Mouse (Mus musculus): ENCODE measurements around the gene Rtn4r. TPM values are rescaled to one million over a fixed set of nuclear protein-coding genes. Genes with fewer than 3 reads are reported as not detected.

Gene Rtn4r
- 4.3 and 4.9 TPM in 2 replicates for polyA plus RNA-seq (2012; rRNA removed)

DNA sequence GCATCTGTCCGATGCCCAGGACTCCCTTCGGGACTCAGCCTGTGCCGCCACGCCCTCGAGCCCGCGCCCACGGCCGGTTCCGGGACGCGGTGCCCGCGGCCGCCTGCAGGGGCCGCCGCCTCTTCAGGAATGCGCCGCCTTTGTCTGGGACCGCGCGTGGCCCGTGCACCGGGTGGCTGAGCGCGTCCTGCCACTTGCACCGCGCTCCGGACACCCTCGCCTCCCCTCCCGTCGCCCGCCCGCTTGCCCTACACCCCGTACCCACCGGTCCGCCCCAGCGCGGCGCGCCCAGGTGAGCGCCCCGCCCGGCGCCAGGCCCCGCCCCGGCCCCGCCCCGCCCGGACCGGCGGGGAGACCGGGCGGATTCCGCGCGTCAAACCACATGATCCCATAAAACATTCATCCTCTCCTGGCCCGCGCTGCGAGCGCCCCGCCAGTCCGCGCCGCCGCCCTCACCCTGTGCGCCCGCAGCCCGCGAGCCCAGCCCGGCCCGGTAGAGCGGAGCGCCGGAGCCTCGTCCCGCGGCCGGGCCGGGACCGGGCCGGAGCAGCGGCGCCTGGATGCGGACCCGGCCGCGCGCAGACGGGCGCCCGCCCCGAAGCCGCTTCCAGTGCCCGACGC, at the start of gene Rtn4r:
Rtn4r (plus strand) TSS at position 402 of the 621 bp plus-strand sequence.
- peak; percentile 50 for DNase-seq (ENCODE audit: low spot score)

DNA sequence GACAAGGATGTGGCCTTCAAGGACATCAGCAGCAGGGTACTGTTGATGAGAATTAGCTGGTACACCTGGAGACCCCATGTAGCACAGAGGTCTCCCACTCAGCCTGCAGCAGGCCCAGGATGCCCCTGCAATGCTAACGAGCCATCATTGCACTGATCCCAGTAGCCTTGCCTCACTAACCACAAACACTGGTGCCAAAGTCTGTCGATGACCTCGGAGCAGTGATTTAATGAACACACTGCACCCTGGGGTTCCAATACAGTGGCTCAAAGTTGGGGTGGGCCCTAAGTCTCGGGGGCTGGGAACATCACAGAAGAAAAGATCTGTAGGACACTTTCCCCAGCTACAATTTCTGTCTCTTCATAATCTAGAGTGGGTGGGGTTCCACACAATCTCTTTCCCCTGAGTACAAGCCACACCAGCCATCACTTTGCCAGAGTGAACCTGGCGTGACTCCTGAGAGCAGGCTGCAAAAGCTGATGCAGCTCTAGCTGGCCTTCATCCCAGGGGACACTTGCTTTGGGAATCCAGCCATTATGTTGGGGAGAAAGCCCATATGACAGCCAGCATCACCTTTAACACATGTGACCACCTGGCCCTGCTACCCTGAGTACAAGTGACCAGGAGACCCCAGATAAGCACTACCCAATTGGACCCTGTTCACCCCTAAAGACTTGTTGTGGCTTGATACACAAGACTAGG, 49.0 kb upstream of the Rtn4r start:
- DNase-seq (ENCODE audit: low spot score) = no peak

DNA sequence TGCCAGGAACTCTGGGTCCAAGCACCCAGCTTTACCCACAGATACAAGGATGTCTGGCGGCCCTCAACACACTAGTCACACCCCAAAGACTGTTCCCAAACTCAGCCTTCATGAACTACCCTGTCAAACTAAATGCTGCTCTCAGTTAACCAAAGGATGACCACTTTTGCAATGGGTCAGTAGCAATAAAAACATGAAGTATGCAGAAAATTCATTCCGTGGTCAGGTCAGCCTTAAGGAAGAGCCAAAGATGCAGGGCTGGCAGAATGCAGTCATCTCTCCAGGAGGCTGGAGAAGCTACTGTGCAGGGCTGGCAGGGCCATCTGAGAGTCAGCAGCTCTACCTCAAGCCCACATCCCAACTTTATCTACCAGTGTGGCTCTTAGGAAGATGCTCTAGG, 48.1 kb upstream of the Rtn4r start:
- DNase-seq (ENCODE audit: low spot score) = no peak

DNA sequence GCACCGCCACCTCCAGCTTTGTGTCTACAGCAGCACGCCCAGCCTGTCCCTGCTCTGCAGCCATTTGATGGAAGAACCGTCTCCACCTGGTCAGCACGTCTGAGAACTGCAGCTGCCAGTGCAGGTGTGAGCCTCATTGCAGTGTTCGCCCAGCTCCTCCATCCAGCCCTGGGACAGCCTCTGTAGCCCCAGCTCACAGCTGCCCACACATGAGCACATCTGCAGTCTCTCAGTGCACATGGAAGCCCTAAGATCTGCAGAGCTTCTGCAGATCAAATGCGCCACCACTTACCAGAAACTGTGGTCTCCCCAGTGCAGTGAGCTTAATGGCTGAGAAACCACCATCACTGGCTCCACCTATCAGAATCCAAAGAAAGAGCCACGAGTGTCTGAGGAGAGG, 47.3 kb upstream of the Rtn4r start:
- DNase-seq (ENCODE audit: low spot score) = no peak

DNA sequence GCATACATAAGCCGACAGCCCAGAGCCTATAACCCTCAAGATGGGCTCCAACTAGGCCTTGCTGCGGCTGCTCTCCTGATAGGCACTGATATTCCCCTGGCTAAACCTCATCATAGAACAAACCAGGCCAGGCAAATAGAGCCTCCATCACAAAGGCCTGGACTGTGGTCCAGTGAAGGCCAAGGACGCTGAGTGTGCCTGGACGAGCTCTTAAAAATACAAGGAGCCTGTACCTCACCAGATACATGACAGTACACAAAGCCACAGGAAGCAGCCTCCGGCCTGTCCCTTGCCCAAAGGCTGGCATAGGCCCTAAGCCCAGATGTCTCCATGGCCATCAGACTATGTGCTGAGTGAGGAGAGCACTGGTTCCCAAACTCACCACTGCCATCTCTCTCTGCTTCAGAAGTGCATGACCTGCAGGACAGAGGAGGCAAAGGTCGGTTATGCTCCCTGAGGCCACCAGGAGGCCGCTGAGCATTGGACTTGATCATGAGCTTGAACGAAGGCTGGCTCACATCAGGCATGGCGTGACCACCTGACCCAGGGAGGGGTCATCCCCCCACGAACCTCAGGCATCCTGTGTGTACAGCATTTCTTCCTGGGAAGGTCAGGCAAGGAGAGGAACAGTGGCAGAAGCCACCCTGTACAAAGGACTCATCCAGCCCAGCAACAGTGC, 46.2 kb upstream of the Rtn4r start:
- no peak for DNase-seq (ENCODE audit: low spot score)

DNA sequence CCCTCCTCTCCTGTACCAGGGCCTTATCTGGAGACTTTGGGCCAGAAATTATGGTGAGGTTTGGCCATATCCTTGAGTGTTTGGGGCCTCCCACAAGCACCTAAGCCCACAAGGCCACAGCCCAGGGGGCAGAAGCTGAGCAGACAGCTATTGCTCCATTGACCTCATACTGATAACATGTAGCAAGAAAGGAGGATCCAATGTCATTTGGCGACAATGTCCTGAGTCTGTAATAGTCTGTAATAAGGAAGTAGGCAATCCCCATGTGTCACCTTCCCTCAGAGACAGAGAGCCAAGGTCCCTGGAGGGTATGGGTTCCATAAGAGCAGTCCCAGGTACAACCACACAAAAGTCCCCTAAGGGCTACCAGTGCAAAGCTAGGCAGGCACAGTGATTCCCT, 45.2 kb upstream of the Rtn4r start:
- no peak for DNase-seq (ENCODE audit: low spot score)

DNA sequence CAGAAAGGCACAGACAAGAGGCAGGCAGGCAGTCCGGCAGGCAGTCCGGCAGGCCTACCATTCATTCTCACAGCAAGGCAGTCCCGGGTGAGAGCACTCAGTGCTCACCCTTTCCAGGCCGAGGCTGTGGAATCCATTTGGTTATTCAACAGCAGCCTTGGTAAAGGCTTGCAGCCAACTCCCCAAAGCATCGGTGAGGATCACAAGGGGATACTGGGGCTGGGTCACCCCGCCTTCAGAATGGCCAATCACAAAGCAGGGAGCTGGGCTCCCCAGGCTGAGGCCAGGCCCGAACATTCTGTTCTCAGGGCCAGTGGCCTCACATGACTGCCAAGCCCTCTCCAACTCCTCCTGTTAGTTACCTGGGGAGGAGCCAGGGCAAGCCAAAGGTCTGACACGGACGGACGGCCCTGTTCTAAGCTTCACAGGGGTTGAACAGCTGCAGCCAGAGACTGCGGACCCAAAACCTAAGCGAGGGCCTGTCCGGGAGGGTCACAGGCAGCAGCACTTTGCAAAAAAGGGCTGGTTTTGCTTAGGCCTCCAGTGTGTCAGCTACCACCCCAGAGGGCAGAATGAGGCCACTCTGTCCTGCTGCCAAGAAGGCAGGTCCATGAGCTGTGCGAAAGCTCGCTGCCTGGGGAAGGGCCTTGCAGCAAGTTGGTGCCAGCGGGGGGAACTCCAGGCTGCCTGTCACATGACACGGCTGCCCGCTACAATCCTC, 44.1 kb upstream of the Rtn4r start:
- DNase-seq (ENCODE audit: low spot score) = no peak

DNA sequence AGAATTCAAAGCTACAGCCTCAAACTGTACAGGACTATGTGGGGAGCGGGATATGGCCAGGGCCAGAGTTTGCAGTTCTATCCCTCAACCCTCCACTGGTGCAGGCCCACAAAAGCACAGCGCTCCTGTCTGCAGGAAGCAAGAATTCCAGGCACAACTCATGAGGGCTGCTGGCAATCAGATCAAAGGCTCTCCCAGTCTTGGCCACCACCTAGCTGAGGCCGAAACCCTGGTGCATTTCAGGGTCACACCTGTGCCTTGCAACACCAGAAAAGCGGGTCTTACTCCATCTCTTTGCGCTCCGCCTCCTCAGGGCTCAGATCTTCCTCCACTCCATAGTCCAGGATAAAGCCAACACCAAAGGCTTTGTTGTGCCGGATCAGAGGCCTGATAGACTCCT, 43.2 kb upstream of the Rtn4r start:
- DNase-seq (ENCODE audit: low spot score) = no peak

DNA sequence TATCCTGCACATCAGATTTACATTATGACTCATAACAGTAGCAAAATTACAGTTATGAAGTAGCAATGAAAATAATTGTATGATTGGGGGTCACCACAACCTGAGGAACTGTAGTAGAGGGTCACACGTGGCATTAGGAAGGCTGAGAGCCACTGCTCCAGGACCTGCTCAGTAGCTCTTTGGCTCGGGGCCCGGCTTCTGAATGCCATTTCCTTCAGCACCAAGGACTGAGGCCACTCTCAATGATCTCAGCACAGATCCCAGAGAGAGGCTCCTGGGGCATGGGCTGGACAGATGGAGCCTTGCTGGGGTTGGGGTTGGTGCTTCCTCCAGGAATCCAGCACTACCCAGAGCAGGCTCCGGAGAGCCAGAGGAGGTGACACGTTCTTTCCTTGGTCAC, 40.3 kb upstream of the Rtn4r start:
- DNase-seq (ENCODE audit: low spot score) = no peak

DNA sequence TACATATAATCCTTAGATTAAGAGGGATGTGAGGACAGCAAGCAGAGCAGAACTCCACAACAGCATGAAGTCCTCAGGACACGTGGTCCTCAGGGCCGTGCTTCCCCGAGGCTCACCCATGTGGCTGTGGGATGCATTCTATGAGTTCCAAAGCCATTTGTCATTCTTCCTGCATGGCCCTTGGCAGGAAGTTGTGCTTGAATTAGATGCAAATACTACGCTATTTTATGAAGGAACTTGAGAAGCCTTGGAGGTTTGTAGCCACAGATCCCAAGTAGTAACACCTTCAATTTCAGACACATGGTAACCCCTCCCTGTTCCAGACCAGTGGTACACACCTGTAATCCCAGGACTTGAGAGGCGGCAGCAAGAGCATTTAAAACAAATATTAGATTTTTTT, 31.1 kb upstream of the Rtn4r start:
- no peak for DNase-seq (ENCODE audit: low spot score)

DNA sequence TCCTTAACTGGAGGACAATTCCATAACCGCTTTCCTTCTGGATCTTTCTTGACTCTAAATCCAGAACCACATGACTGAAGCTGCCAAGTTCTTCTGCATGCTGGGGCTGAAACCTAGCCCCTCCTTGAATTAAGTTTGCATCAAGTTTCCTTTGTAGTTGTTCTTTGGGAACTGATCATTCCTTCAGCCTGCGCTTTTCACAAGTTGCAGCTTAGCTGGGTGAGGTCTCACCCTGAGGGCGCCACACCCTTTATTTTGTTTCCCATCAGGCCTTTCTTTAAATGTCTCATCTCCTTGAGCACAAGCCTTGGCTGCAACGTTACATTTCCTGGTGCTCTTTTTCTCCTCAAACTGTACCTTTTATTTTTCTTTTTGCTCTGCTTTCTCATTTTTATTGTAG, 24.6 kb upstream of the Rtn4r start:
- no peak for DNase-seq (ENCODE audit: low spot score)

DNA sequence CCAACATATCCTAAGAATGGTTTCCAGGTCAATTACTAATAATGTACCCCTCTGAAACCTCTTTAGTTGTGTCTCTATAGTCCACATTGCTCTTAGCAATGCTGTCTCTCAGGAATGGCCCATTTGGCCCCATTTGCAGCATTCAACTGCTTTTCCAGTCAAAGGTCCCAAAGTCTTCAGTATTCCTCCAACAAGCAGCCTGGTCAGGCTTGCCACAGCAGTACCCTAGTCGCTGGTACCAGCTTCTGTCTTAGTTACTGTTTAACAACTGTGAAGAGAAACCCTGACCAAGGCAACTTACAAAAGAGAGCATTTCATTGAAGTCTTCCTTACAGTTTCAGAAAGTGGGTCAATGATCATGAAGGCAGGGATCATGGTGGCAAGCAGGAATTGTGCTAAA, 24.1 kb upstream of the Rtn4r start:
- DNase-seq (ENCODE audit: low spot score) = no peak

DNA sequence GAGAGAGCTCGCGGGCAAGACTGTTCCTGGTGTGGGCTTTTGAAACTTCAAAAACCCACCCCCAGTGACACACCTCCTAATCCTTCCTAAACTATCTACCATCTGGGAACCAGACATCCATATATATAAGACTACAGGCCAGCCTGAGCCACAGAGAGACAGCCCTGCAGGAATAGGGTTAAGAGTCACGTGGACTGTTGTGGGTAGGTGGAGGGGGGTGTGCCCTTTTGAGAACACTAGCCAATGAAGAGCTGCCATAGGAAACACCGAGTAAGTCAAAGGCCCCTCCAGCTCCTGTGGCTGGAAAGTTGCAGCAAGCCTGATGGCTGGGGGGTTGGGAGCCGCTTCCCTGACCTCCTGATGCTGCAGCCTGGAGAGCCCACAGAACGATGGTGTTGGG, 23.6 kb upstream of the Rtn4r start:
- DNase-seq (ENCODE audit: low spot score) = no peak

DNA sequence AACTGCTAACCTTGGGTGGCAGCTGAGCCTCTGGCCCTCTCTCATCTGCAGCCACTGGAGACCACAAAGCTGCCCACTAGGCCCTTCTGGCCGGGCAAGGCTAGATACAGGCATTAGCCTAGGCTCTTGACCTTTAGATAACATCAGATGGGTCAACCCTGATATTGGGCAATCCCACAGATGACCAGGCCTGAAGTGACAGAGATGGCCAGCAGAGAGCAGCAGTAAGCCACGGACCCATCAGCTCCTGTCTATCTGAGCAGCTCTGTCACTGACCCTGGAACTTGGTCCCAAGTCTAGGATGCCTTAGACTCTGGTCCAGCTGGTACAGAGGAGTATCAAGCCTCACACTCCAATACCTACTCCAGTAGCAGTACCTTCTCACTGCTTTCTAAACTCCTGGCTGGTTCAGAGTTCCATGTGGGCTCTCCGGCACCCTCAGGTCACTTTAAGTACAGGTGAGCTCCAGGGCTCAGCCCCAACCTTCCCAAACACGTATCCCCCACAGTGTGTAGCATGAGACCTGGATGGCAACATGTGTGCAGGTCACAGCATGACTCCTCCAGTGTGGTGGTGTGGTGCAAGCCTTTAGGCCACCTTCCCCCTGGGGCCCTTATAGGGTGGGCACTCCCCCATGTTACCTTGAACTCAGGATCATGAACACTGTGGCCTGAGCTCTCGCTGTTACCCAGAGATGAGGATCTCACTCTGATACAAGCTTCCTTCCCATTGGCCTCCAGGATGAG, 19.0 kb upstream of the Rtn4r start:
- peak; percentile 47 for DNase-seq (ENCODE audit: low spot score)

DNA sequence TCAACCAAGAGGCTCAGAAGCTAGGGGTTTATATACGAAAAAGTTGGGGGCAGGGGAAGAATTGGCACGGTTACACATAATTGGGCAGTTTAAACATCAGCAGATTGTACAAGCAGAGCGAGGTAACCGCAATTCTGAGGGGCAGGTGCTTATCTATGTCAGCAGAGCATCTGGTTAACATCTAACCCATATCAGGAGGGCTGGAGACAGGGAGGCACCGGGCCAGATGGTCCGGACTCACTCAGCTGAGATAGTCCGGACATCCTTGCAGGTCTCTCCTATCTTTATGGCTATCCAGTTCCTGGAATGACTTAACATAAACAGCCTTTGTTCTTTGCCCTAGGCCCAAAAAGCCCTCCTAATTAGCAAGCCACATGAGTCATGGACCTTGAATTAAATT, 16.4 kb upstream of the Rtn4r start:
- DNase-seq (ENCODE audit: low spot score) = no peak

DNA sequence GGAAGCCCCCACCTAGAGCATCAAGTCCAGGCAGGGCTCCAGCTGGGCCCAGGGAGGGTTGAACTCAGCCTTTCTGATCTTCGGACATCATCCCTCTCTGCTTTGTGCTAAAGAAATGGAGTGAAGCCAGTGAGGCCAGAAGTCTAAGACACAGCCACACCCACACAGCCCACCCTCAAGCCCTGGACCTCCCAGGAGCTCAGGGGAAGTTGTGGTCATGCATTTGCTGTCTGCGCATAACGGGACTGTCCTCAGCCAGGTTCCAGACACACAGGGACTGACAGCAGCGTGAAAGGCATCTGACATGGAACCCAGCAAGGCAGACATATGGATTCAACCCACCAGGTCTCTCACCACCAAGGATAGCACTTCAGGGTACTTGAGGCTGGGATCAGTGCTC, 11.0 kb upstream of the Rtn4r start:
- no peak for DNase-seq (ENCODE audit: low spot score)

DNA sequence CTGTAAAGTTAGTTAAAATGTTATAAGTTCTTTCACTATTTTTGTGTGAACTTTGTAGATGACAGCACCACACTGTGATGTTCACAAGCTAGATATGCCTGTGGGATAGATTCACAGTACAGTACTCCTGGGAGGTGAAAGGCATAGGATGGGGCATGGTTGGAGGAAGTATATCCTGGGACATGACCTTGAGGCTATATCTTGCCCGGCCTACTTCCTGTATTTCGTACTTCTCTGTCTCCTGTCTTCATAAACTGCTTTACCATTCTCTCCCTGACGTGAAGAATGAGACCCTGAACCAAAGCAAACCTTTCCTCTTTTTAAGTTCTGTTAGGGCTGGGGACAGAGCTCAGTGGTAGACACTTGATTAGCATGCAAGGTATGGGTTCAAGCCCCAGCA, 9.2 kb upstream of the Rtn4r start:
- no peak for DNase-seq (ENCODE audit: low spot score)

DNA sequence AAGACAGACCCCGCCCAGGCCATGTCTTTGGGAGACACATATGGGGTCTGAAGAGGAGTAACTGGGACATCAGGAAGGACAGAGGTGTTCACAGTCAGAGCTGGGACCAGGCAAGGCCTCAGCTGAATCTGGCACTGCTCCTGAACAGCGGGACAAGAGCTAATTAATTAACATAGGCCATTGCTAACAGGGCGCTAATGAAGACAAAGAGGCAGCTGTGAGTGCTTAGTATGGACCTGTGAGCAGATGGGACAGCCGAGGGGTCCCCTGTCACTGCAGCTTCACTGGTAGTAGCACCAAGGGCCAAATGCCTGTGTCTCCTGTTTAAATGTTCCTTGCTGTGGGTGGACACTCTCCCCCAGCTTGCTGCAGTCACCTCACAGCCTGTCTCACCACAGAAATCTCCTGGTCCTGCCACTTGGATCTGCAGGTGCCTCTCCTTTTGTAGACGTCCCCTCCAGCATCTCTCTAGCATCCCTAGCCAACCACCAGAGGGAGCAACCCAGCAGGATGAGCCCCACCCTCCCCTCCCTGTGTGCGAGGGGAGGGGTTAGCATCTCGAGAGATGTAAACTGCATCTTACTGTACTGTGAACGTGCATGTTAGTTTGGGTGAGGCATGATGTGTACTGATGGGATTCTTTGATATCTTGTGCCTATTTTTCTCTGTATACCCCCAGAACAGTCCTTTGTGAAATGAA, 8.3 kb upstream of the Rtn4r start:
- DNase-seq (ENCODE audit: low spot score) = no peak

DNA sequence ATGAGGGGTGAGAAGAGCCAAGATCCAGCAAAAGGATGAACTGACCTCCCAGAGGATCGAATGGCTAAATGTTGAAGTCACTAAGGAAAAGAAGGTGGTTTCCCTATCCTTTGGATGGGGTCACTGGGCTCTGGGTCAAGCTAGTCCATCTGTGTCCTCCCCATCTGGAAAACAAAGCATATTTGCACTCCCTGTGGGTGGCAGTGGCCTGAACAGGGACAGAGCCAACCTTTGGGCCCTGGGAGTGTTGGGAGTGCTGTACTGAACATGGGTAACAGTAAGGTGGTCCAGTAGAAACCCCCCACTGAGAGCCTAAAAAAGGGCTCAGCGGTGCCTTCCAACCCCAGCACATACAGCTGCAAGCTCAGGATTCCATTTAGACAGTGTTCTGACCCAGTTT, 4.7 kb upstream of the Rtn4r start:
- no peak for DNase-seq (ENCODE audit: low spot score)

DNA sequence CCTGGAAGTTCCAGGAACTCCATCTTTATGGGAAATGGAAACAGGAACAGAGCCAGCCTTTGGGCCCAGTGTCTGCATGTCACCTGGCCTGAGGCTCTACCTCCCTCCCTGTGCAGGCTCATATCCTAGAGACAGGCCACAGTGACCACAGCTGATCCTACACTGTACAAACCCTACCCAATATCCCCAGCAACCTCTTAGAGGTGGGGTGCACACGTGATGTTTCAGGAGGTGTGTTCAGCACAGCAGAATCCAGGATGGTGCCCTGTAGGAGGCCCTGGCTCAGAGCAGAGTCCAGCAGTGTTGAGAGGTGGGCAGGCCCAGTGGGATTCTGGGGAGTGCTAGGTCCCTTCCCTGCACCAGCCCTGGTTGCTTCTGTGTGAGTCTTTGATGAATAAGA, 4.0 kb upstream of the Rtn4r start:
- DNase-seq (ENCODE audit: low spot score) = no peak

DNA sequence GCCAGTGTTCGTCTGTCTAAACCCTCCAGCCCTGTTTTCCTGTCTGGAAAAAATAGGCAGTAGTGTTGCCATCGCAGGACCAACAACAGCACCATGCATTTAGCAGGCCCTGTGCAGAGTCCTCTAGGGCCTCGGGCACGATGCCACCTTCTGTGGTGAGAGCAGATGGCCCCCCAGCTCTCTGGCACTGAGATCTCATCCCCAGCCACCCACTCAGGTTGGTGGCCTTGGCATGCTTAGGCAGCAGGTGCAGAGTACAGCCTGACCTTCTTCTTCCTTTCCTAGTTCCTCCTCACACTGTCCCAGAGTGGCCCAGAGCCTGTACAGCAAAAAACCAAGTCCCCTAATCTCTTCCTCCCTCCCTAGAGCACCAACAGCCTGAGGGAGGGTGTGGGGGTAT, 3.4 kb upstream of the Rtn4r start:
- DNase-seq (ENCODE audit: low spot score) = no peak
